Mouse (Mus musculus) lung, postnatal 0 days (tissue): ENCODE measurements around the gene Gvin1.
"Not testable (repeated sequence)": the region's sequence is repeated elsewhere in the genome, so short reads cannot be mapped to it uniquely, and the experiment has no call there.

Source experiments
- CTCF ChIP-seq: IDR thresholded peaks from 2 replicates; pipeline ENCODE4 v1.5.1; 2016; ENCODE audit warnings: antibody characterized with exemption, mild to moderate bottlenecking
- EP300 ChIP-seq: IDR thresholded peaks from 2 replicates; pipeline ENCODE4 v1.6.1; 2016; ENCODE audit warnings: antibody characterized with exemption, mild to moderate bottlenecking, control low read depth

- TF ChIP-seq CTCF, EP300: not testable (repeated sequence)
These were observed 1.4 kb downstream of the Gvin1 start for GRCm38 (mm10) chr7:106213770-106214169.
